Mouse (Mus musculus) lung, embryonic 14.5 days (tissue): ENCODE measurements around the gene Lrrc66. TPM values are rescaled to one million over a fixed set of nuclear protein-coding genes. Genes with fewer than 3 reads are reported as not detected.

ENCODE experiments used
- ATAC-seq: fragments of 200-750 bp; cut with Nextera tagmentation; 2 replicates; pipeline ENCODE4 v1.8.0; 2017; ENCODE audit warnings: mild to moderate bottlenecking, moderate TSS enrichment, moderate library complexity; ENCODE audit not compliant: insufficient read depth
- DNase-seq: peaks from one replicate; pipeline ENCODE4 v3.0.0-alpha.2; 2015
- H3K27ac ChIP-seq: fragments of 300-500 bp; sonication (generic); 2 replicates; pipeline ENCODE4 v1.5.1; 2014; ENCODE audit warnings: low read depth, mild to moderate bottlenecking, moderate library complexity
- H3K27me3 ChIP-seq: fragments of 300-500 bp; sonication (generic); 2 replicates; pipeline ENCODE4 v1.6.1; 2014; ENCODE audit warnings: low read length, control low read depth; ENCODE audit not compliant: insufficient read depth
- H3K36me3 ChIP-seq: fragments of 300-500 bp; sonication (generic); 2 replicates; pipeline ENCODE4 v1.6.1; 2014; ENCODE audit warnings: control low read depth; ENCODE audit not compliant: insufficient read depth
- H3K4me1 ChIP-seq: fragments of 300-500 bp; sonication (generic); 2 replicates; pipeline ENCODE4 v1.6.1; 2014; ENCODE audit warnings: antibody characterized with exemption, control low read depth; ENCODE audit not compliant: insufficient read depth
- H3K4me2 ChIP-seq: fragments of 300-500 bp; sonication (generic); 2 replicates; pipeline ENCODE4 v1.6.1; 2014; ENCODE audit warnings: mild to moderate bottlenecking
- H3K4me3 ChIP-seq: fragments of 300-500 bp; sonication (generic); 2 replicates; pipeline ENCODE4 v1.5.1; 2014; ENCODE audit warnings: low read depth, low read length
- H3K9ac ChIP-seq: fragments of 300-500 bp; sonication (generic); 2 replicates; pipeline ENCODE4 v1.6.1; 2014
- H3K9me3 ChIP-seq: fragments of 300-500 bp; sonication (generic); 2 replicates; pipeline ENCODE4 v1.6.1; 2016; ENCODE audit warnings: low read depth, low read length, control low read depth
- CTCF ChIP-seq: IDR thresholded peaks from 2 replicates; pipeline ENCODE4 v1.5.1; 2016; ENCODE audit warnings: antibody characterized with exemption, low read depth
- WGBS: fragments of 180-500 bp; shearing (Covaris S2); extraction: QIAGEN DNeasy Blood & Tissue Kit; methylation state at CpG from one replicate; pipeline ENCODE4 v1.1.7; 2014; 5-methylcytosine and 5-hydroxymethylcytosine counted together
- polyA plus RNA-seq: library from polyadenylated mRNA; unstranded; fragments of >200 nt; fragmentation: Nextera tagmentation; extraction: Ambion mirVana; gene quantifications from 2 replicates; pipeline ENCODE4 v1.2.1, GENCODE M21; 2014

Lrrc66 gene
- polyA plus RNA-seq, 1 experiment from 2014 or later: not detected

DNA sequence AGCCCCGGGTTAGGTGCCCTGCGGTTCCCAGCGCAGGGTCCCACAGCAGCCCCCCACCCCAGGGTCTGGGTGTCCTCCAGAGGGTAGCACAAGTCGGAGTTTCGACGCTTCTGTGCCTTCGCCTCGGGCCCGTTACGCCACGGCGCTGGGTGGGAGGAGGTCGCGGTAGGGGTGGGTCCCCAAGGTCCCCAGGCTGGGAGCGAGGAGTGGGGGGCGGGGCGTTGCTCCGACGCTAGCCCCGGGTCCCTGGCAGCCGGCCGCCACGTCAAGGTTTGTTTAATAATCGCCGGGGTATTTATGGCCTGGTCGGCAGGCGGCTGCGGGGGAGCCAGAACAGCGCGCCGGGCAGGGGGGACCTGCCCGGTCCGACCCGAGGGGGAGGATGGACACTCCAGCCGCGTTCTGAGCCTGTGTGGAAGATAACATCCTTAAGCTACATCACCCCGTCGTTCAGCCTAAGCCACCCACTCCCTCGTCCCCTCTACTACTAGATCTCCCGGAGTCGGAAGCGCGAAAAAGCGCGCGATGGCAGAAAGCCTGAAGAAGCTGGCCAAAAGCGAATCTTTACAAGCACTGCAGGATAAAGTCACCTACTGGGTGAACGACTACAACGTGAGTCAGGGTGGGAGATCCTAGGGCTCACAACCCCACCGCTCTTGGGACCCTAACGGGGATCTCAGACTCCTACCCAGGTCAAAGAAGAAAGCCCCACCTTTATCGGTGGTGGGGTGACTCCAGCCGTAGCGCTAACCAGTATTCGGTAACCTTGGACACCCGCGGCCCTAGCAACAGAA lies 18.9 kb upstream of the Lrrc66 start, which contains the start of gene Spata18:
Spata18 (plus strand) TSS at position 319 of the 794 bp plus-strand sequence.
- H3K9ac ChIP-seq: peak within 1 kb of the TSS; percentile 54
- peak within 1 kb of the TSS; percentile 51 for H3K4me3 ChIP-seq
- under 1% methylated on average over 53 of the region's 57 CpGs for WGBS
- peak within 1 kb of the TSS; percentile 98 for H3K4me2 ChIP-seq
- peaks cover 49% of the 10 kb centered on the region for H3K27me3 ChIP-seq
- no peak for TF ChIP-seq CTCF
- 0 out of 2 replicates have a peak, but pooled peaks cover 4% of the 10 kb centered on the region for H3K4me1 ChIP-seq
- ATAC-seq (peak; percentile 15; the same call in 1 of the 2 replicates), DNase-seq (peak; percentile 70)
- no peak within 1 kb of the TSS for H3K27ac ChIP-seq
- H3K36me3 ChIP-seq: no peaks in the 10 kb centered on the region
- H3K9me3 ChIP-seq: no peaks in the 10 kb centered on the region

DNA sequence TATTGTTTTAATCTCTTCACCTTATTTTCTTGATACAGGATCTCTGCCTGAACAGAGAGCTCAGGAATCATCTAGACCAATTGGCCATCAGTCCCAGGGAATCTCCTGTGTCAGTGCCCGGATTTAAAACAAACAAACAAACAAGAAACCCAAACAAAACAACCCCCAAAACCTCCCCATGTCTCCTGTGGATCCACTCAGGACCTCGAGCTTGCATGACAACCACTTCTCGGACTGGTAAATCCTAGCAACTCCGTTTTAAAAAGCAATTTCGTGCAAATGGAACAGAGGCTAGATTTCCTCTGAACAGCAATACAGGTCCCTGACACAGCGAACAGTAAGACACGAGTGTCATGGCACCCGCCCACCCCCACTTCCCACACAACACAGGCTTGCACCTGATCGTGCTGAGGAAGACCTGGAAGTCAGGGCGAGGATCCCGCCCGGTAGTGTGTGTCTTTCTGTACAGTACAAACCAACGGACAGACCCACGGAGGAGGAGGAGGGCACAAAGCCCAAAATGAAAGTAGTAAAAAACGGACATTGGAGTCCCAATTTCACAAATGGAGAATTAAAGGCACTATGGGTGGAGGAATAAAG lies 18.1 kb upstream of the Lrrc66 start:
- Histone ChIP-seq H3K36me3 (no peaks in the 10 kb centered on the region), H3K27me3 (peaks cover 49% of the 10 kb centered on the region), H3K9ac (peak overlapping the region; percentile 54), H3K9me3 (no peaks in the 10 kb centered on the region), H3K4me3 (peak overlapping the region; percentile 51), H3K4me2 (peak overlapping the region; percentile 98), H3K4me1 (0 out of 2 replicates have a peak, but pooled peaks cover 4% of the 10 kb centered on the region), H3K27ac (no peak overlapping the region)
- no peak for ATAC-seq
- DNase-seq: peak; percentile 21
- 2% methylated on average over 15 of the region's 15 CpGs for WGBS
- no peak for TF ChIP-seq CTCF

DNA sequence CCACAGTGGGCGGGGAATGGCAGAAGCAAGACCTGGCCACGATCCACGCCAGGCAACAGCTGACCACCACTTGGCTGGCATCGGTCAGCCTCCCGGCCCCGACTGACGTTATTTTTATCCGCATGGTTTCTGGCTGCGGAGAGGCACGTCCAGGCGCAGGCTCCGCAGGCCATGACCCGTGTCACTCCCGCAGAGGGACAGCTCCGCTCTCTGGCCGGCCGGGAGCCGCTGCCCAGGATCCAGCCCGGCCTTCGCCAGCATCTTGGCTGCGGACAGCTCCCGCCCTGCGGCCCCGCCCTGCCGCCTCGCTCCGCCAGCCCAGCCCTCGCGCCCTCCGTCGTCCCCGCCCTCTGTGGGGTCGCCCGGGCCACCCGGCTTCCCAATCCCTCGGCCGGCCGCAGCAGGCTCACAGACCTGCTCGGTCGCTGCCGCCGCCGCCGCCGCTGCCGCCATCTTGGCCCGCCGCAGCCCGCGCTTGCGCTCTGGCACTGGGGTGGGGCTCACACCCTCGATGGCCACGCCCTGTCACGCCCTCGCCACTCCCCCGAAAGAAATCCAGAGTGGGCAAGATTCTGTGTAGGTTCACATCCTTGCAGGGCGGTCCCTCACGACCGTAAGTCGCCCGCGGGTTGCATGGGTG lies 15.1 kb upstream of the Lrrc66 start, which contains the start of gene Sgcb:
Sgcb (minus strand) TSS at position 530 of the 640 bp plus-strand sequence.
- WGBS: under 1% methylated on average over 58 of the region's 62 CpGs
- peak within 1 kb of the TSS; percentile 74 for H3K4me3 ChIP-seq
- H3K36me3 ChIP-seq: no peaks in the 10 kb centered on the region
- no peak for TF ChIP-seq CTCF
- H3K9ac ChIP-seq: peak within 1 kb of the TSS; percentile 65
- peak; percentile 90 for DNase-seq
- H3K9me3 ChIP-seq: no peaks in the 10 kb centered on the region
- peak within 1 kb of the TSS; percentile 94 for H3K4me2 ChIP-seq
- peak within 1 kb of the TSS; percentile 2; the same call in 1 of the 2 replicates for H3K27ac ChIP-seq
- H3K4me1 ChIP-seq: 0 out of 2 replicates have a peak, but pooled peaks cover 4% of the 10 kb centered on the region
- ATAC-seq: peak; percentile 86
- H3K27me3 ChIP-seq: peaks cover 39% of the 10 kb centered on the region

DNA sequence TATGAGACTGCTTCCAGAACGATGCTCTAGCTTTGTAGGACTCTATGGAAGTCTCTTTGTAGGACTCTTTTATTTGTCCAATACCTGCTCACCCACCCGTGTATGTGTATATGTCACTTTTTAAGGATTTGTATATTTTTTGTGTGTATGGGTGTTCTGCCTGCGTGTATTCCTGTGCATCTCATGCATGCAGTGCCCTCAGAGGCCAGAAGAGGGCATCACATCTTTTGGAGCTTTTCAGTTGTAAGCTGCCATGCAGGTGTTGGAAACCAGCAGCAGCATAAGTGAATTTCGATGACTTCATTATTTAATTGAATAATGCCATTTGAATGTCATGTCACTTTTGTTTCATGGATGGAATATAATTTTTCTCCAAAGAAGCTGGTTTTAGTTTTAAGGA lies 9.8 kb upstream of the Lrrc66 start:
- DNase-seq: peak; percentile 54
- H3K36me3 ChIP-seq: peaks cover 8% of the 10 kb centered on the region; the same call in 1 of the 2 replicates
- WGBS: 81% methylated on average over 4 of the region's 4 CpGs

DNA sequence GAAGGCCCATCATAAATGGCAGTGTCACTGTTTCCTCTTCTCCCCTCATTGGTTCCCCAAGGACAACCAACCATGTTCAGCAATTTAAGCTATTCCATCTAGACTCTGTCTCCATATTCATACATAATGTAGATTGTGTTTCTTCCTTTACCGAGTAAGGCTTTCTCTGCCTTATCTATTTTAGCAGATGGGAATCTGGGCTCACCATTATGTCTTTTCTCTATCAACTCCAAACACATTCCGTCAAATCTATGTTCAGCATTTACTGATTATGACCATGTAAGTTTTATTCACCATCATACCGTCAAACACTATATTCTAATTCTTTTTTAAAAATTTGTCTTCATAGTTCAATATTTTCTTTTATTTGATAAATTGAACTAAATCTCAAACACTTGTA lies 8.7 kb upstream of the Lrrc66 start:
- no peak for TF ChIP-seq CTCF
- no peak for ATAC-seq
- H3K4me3 ChIP-seq: no peak overlapping the region
- no peaks in the 10 kb centered on the region for H3K9me3 ChIP-seq
- no peak overlapping the region for H3K9ac ChIP-seq
- H3K27ac ChIP-seq: no peak overlapping the region
- no peaks in the 10 kb centered on the region for H3K27me3 ChIP-seq
- H3K36me3 ChIP-seq: peaks cover 15% of the 10 kb centered on the region; the same call in 1 of the 2 replicates
- no peaks in the 10 kb centered on the region for H3K4me1 ChIP-seq
- no peak for DNase-seq
- 87% methylated on average over 3 of the region's 3 CpGs for WGBS
- no peak overlapping the region for H3K4me2 ChIP-seq

More for the DNA sequence above, 9.8 kb upstream of the Lrrc66 start:
- Histone ChIP-seq H3K9ac (no peak overlapping the region), H3K9me3 (no peaks in the 10 kb centered on the region), H3K4me3 (no peak overlapping the region), H3K4me2 (no peak overlapping the region), H3K27me3 (no peaks in the 10 kb centered on the region), H3K4me1 (no peaks in the 10 kb centered on the region), H3K27ac (no peak overlapping the region)
- peak; percentile 57 for TF ChIP-seq CTCF
- ATAC-seq: no peak

DNA sequence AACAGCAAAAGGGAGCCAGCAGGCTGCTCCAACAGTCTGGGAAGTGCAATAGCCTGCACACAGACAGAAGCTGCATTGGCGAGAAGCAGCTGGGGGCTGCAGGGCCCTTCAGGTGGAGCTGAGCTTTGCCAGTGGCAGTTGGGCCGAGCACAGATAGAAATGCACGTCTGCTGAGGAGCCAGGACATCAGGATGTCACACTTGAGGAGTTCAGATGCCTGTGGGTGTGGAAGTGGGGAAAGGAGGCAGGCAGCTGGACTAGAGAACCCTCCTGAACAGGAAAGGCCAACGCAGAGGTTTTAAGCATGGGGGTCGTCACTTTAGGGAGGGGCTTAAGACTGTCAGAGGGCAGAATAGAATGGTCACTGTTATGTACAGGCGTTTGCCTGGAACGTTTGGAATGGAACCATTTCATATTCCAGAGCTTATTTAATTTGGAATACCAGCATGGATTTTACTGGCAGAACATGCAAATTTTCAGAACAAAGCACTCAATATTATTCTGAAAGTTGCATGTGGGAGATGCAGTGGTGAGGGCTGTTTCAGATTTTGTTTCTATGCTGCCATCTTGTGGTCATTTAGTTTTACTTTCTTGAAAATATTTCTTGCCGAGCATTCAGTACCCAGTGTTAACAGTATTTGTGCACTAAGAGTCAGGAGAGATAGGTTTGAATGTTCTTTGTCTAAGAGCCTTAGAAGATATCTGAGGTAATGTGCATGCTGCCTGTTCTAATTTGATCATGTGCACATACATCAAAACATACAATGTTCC lies 5.2 kb upstream of the Lrrc66 start:
- Histone ChIP-seq H3K4me1 (no peaks in the 10 kb centered on the region), H3K27ac (no peak overlapping the region), H3K36me3 (peaks cover 32% of the 10 kb centered on the region; the same call in 1 of the 2 replicates), H3K9ac (no peak overlapping the region), H3K27me3 (no peaks in the 10 kb centered on the region), H3K9me3 (no peaks in the 10 kb centered on the region; the same call in 1 of the 2 replicates), H3K4me2 (no peak overlapping the region), H3K4me3 (no peak overlapping the region)
- peak; percentile 90 for DNase-seq
- WGBS: 39% methylated on average over 8 of the region's 8 CpGs
- ATAC-seq: peak; percentile 60; the same call in 1 of the 2 replicates
- peak; percentile 62 for TF ChIP-seq CTCF
